Mouse (Mus musculus) lung, postnatal 10 days (tissue): Measurements from ENCODE around the gene Ggt6.
"Not testable (repeated sequence)": the region's sequence is repeated elsewhere in the genome, so short reads cannot be mapped to it uniquely, and the experiment has no call there.

Source experiments
- DNase-seq: peaks from one replicate; pipeline ENCODE4 v3.0.0; 2021

The Ggt6 gene

DNA sequence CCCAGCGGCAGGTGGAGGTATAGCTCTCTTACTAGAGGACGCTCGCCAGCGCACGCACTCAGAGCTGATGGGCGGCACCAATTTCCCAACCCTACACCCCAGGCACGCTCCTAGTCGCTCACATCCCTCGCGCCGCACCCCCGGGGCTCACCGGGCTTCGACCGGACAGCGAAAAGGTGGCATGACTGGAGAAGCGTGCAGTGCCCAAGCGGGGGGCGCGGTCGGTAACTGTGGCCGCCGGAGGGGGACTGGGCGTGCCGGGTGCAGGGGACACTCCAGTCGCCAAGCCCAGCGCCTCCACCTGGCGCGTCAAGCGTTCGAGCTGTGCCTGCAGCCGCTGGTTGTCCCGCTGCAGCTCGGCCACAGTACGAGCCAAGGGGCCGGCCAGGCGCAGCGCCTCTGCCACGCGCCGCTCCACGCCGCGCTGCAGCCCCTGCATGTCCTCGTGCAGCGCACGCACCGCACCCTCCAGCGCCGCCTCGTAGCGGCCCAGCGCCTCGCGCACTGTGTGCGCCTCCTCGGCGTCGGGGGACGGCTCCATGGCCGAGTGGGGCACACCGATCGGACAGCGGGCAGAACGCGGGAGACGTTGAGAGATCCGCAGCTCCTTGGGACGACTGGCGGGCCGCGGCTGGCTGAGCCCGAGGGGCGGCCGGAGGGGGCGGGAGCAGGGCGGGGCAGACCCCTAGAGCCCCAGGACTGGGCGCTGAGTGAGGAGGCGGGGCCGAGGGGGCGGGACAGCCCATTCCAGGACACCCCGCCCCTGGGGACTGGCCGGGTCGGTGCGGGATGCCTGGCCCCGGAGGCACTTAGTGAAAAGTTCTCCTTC is 24.0 kb upstream of the Ggt6 start, which contains the start of gene Smtnl2:
Smtnl2 (minus strand) TSS at position 621 of the 829 bp plus-strand sequence.
- peak; percentile 96 for DNase-seq

DNA sequence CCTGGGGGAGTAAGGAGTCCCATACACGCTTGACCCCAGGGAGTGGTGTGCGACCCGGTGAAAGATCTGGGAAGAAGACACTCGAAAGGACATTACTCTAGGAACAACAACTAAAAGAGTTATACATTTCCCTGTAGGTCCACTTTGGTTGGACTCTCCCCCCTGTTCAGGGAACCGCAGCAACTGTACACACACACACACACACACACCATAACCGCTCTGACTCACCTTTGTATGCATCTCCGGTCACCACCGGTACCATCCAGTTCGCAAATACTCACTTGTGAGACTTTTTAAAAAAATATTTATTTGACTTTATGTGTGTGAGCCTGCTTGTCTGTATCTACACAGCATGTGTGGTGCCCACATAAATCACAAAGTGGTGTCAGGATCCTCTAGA is 23.4 kb upstream of the Ggt6 start:
- no peak for DNase-seq

DNA sequence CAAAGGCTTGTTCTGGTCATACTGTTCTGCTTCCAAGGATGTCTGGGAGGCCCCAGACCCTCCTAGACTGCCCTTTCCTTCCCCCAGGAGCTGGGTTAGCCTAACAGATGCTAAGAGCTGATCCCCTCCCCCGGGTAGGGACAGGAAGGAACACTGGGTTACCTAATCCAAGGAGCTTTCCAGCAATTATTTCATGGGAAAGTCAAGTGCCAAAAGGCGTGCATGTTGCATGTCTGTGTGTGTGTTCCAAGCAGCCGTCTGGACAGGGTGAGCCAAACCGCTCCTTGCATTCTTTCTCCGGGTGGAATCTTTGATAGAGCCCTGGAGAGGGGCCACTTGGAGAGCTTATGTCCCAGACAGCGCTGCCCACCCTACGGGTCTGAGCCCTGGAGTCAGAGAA is 22.3 kb upstream of the Ggt6 start:
- peak; percentile 78 for DNase-seq

DNA sequence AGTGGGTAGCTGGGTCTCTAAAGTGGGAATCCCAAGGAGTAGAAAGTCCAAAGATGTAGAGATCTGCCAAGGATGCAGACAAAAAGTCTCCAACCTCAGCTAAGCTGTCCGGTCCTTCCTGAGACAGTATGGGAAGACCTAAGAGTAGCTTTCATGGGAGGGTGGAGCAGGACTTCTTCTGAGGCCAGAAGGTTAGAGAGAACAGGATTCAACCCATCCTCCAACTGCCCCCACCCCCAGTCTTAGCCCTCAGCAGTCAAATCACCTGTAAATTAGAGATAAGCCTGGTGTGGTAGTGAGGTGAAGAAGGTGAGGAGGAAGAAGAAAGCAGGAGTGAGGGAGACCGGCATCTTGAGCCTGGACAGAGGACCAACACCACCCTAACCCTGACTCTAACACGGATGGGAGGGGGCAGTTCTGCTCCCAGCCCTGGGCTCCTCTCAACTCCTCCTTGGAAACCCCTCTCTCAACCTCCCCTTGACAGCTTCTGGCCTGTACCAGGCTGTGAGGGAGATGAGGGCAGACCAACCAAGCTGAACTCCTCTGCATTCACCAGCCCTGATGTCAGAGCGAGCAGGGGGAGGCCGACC is 21.6 kb upstream of the Ggt6 start:
- no peak for DNase-seq

DNA sequence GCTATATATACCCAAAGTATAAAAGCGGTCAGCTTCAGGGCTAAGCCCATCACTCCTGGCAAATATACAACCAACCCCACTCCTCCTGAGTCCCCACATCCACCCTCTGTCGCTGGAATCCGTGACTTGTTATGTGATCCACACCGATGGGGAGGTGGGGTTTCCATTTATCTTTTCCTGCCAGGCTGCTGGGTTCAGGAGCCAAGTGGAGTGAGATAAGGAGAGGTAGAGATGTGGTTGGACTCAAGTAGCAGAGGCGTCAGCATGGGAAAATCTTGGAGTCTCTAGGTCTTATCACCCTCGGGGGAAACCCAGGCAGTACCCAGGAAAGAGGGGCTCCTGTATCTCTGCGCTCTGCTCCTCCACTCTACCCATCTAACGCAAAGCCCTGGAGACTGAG is 20.2 kb upstream of the Ggt6 start:
- no peak for DNase-seq

DNA sequence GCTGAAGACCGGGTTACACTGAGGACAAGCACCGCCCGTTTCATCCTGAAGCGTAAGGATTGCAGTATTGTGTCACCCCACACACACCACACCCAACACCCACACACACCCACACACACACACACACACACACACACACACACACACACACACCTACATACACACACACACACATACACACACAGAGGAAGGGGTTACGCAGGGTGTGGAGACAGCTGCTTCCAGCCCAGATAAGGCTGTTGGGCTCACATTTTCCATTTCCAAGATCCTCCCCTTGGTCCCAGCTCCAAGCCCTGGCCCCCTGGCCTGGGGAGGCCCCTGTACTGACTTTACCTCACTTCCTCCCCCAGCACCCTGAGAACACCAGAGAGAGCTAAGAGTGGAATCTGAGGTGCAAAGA is 18.7 kb upstream of the Ggt6 start:
- no peak for DNase-seq

DNA sequence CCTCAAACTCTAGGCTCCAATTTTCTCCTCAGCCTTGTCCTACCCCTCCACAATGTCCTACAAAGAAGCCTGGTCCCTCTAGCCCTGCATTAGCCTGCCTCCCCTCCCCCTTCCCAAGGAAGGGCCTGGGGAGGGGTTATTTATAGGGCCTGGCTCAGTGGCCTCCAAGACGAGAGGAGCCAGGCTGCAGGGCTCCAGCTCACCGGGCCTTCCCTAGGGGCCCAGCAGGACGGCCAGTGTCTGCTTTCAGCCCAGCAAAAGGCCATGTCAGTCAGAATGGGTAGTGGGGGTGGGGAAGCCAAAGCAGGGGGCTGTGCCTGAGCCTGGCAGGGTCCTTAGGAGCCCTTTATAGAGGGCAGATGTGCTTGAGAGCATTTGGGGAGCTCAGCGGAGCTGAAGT is 17.9 kb upstream of the Ggt6 start:
- DNase-seq, result no peak

DNA sequence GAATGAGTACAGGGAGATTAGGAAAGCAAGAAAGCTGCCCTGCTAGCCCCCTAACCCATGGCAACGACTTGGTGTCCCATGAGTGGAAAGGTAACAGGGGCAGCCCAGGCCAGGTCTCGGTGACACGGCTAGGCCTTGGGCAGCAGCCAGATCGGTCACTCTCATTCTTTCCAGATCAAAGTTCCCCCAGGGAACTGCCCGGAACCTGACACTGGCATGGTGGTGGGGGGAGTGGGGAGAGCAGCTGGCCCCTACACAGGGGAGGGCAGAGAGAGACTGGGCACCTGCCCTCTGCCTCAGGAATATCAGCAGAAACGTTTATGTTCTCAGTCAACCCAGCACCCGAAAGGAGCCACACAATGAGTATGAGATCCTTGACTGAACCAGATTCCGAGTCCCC is 17.1 kb upstream of the Ggt6 start:
- no peak for DNase-seq

DNA sequence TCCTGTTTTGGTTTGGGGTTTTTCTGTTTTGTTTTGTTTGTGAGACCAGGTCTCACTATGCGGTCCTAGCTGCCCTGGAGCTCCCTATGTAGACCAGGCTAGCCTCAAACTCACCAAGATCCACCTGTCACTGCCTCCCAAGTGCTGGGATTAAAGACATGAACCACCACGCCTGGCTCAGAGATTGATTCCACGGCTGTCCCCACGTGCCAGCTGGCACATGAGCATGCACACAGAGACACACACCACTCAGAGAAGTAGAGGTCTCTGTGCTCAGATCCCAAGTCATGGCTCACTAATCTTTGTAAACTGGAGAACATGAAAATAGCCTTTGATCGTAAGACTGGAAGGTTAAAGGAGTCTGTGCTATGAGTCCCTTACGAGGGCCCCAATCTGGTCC is 16.3 kb upstream of the Ggt6 start:
- no peak for DNase-seq

DNA sequence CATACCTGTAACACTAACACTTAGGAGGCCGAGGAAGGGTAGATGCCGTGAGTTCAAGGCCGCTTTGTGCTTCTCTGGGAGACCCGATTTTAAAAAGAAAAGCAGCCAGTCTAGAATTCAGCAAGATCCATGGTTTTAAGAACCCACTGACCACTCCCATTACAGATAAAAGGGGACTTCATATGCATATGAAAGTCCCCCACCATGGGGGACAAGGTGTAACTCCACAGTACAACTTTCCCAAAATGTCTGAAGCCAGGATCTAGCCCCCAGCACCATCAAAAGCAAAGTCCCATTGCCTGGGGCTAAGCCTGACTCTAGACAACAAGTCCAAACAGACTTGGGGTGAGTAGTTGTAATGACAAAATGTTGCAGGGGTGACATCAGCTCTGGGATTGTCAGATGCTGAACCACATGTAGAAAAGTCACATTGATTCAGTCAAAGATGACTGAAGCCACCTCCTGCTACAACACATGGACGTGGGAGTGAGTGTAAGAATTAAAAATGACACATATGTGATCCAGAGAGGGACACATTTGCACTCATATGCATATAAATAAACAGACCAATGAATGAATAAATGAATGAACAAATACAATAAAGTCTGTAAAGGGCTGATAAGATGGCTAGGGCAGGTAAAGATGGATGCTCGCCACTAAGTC is 14.7 kb upstream of the Ggt6 start:
- no peak for DNase-seq

DNA sequence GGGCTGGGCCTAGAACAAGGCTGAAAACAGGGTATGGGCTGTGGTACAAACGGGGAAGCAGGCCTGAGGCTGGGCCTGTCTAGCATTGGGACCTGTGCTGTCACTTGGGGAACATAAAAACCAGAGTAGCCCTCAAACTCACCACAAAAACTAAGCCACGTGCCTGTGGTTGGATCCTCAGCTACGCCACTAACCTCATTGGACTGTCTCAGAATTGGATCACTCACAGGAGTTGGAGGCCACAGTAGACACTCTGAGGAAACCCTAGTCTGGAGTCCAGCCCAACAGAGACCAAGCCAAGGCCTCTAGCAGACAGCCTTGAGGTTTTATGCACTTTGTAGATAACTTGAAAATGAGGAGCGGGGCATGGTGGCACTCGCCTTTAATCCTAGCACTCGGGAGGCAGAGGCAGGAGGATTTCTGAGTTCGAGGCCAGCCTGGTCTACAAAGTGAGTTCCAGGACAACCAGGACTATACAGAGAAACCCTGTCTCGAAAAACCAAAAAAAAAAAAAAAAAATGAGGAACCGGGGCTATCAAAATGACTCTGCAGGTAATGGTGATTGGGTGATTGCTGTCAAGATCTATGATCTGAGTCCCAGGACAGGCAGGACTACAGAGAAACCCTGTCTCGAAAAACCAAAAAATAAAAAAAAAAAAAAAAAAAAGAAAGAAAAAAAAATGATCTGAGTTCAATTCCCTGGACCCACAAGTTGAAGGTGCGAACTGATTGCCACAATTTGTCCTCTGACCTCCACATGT is 13.6 kb upstream of the Ggt6 start:
- no peak for DNase-seq

DNA sequence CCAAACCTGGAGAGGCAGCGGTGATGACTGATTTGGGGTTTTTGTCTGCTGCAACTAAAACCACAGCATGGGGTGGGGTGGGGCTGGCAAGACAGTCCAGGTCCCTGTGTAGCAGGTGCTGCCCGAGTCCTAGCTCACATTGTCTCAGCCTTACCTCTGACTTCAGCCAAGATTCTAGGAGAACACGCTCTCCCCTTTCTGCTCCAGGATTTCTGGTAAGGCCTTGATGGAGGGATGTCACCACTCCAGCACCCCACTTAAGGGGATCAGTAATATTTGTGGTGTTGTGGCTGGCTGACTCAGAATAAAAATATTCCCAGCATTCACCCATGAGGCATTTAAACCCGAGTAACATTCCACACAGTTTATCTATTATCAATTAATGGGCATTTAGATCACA is 11.6 kb upstream of the Ggt6 start:
- DNase-seq, result no peak

DNA sequence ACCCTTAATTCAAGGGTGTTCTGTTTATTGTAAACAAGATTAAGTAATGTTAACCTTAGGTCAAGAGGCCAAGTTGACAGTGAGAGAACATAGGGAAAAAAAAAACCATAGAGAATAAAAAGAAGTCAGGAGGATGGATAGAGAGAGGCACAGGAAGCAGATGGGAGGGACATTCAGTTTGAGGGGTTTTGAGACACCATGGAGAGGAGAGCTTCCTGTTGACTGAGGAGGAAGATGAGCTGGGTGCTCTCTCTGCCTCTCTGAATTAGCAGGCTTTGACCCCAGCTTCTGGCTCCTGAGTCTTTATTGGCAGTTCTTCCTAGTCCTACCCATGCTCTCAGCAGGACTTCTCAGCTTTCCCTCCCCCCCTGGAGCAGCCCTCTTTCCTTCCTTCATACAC is 10.1 kb upstream of the Ggt6 start:
- no peak for DNase-seq

DNA sequence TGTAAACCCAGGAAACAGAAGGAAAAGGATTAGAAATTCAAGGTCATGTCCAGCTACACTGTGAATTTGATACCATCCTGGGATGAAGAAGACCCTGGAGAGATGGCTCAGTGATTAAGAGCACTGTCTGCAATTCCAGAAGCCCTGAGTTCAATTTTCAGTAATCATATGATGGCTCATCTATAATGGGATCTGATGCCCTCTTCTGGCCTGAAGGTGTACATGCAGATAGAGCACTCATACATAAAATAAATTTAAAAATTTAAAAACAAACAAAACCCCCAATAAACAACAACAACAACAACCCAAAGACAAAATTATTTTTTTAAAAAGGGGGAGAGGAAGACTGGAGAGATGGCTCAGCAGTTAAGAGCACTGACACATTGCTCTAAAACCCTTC is 8.4 kb upstream of the Ggt6 start:
- DNase-seq, result no peak

DNA sequence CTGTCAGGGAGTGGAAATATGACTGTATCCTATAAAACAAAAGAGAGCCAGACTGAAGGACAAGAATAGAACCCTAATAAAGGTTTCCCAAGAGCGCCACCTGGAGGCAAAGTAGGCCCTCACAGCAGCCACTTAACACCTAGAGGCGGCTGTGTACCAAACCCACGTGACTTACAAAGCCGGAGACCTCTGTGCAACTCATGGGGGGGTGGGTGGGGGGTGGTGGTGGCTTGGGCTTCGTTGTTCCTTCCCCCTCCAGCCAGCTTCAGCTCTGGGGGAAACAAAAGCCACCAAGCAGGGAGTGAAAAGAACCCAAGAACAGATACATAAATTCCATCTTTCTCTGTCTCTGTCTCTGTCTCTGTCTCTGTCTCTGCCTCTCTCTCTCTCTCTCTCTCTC is 6.6 kb upstream of the Ggt6 start:
- DNase-seq, result peak; percentile 94

DNA sequence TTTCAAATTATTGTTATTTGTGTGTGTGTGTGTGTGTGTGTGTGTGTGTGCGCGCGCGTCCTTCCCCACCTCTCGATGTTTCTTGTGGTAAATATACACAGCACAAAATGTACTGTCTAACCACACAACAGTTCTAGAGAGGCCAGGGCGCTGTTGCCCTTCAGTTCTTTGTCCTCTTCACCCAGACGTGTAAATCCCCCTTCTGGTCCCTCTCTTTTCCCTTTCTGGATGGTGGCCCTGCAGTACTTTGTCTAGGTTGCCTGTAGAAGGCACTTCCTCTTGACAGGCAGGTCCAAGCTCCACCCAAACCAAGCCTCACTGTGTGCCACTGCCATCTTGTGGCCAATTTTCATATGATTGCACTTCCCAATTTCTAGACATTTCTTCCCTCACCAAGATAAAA is 6.0 kb upstream of the Ggt6 start:
- DNase-seq, result peak; percentile 92

DNA sequence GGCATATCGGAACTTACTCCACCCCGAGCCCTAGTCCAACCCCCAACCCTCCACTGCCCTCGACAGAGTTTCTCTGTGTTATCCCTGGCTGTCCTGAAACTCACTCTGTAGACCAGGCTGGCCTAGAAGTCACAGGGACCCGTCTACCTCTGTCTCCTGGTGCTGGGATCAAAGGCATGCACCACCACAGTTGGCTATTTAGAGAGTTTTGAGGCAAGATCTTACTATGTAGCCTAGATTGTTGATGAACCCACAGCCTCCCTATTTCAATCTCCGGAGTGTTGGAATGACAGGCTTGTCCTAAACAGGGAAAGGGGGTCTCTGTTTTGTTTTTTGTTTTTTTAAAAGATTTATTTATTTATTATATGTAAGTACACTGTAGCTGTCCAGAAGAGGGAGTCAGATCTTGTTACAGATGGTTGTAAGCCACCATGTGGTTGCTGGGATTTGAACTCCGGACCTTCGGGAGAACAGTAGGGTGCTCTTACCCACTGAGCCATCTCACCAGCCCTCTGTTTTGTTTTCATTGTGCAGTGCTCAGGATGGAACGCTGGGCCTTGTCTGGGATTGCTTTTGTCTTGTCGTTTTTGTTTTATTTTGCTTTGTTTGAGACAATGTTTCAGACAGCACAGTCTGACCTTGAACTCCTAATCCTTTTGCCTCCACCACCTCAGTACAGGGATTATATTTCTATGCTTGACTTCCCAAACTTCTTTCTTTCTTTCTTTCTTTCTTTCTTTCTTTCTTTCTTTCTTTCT is 4.8 kb upstream of the Ggt6 start:
- not testable (repeated sequence) for DNase-seq

DNA sequence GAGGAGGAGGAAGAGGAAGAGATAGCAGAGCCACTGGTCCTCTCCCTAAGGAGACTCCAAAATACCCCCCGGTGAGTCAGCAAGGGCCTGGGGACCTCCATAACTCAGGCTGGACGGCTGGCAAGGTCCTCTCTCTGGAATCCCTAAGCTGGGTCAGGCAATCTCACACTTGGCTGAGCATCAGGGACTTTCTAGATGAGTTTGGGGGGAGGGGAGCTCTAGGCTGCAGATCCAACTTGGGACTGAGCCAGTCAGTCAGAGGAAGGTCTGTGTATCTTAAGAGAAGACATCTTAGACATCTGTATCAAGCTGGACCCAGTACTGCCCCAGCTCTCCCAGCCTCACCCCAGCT is 344 bp downstream of the Ggt6 start:
- peak; percentile 77 for DNase-seq

DNA sequence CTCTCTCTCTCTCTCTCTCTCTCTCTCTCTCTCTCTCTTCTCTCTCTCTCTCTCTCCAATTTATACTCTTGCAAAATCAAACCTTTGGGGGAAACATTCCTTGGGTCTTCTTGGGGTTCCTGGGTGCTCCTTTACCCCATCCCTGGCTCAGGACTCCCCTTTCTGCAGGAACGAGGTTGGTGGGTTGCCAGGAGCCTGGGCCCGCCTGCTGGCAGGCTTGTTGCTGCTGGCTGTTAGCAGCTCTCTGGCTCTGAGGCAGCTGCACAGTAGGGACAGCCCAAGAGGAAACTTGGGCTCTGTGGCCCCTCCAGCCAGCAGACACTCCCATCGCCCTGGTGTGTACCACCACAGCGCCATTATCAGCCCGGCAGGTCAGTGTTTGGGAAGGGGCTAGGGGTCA is 945 bp downstream of the Ggt6 start:
- peak; percentile 76 for DNase-seq

DNA sequence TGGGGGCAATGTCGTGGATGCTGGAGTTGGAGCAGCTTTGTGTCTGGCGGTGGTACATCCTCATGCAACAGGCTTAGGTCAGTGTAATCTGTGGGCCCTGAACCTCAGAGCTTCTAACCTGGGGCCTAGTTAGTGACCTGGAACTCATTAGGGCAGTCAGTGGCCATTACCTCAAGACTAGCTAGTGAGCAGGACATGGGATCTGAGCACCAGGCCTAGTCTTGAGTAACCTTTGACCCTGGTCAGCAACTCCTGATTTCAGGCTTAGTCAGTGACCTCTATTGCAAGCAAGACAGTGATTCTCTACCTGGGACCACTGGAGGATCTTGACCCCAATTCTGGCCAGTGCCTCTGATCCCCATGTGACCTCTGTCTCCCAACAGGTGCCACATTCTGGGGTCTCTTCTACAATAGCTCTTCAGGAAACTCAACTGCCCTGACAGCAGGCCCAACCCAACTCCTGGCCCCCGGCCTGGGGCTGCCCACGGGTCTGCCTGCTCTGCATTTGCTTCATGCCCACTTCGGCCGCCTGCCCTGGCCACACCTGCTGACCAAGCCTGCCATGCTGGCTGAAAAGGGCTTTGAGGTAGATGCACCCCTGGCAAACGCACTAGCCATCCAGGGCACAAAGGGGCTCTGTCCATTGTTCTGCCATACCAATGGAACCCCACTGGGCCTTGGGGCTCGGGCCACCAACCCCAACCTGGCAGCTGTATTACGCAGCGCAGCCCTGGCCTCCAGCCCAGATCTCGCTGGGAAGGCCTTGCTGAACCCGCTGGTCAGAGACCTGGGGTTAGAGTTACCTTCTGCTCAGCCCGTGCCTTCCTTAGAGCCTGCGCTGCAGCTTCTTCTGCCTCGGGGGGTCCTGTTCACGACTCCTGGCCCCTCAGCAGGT is 1.7 kb downstream of the Ggt6 start:
- no peak for DNase-seq

DNA sequence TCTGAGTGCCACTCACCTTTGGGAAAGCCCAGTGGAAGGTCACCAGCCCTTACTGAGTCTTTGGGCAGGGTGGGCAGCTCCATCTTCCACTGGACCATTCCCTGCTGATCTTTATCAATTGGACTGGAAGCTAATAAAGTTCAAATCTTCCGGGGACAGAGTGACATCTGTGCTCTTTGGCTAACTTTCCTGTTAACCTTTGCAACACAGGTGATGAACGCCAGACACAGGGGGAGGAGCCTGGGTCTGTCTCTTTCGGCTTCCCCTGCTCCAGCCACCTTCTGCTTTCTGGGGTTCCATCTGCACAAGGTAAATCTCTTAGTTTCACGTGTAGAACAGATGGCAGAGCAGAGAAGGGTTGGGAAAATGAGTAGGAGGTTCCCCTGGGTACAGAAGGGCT is 3.1 kb downstream of the Ggt6 start:
- no peak for DNase-seq

DNA sequence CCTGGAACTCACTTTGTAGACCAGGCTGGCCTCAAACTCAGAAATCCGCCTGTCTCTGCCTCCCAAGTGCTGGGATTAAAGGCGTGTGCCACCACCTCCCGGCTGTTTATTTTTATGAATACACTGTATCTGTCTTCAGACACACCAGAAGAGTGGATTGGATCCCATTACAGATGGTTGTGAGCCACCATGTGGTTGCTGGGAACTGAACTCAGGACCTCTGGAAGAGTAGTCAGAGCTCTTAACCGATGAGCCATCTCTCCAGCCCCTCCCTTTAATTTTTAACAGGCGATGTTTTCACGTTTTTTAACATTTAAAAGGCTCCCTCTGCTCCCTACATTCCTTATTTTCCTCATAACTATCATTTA is 5.3 kb downstream of the Ggt6 start:
- DNase-seq, result not testable (repeated sequence)
